Mouse (Mus musculus): ENCODE results near the gene Mfsd4b4. TPM values are rescaled to one million over a fixed set of nuclear protein-coding genes. Genes with fewer than 3 reads are reported as not detected.

Gene Mfsd4b4
- 4.2 TPM for polyA plus RNA-seq (2017; shearing (Covaris generic))

DNA sequence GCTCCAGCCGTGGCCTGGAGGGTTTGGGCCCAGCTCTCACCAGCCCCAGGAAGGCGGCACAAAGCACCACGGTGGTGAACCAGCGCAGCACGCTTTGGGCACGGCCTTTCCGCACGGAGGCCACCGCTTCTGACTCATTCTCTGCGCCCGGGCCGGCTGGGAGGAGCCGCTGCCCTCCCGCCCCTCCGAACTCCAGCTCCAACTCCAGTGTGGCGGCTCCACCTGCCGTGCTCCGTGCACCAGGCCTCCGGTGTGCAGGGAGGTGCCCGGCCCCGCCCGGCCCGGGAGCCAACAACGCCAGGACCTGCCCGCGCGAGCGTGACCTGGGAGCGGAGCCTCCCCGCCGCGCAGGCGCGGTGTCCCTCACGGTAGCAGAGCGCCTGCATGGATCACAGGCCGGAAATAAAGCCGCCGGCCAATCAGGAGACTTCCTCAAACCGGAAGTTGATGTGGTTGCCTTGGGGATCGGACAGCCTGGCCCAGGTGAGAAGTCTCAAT is at the start of gene Mfsd4b4:
TSS of gene Mfsd4b4 (minus strand) at position 365 of the 498 bp plus-strand sequence.

DNA sequence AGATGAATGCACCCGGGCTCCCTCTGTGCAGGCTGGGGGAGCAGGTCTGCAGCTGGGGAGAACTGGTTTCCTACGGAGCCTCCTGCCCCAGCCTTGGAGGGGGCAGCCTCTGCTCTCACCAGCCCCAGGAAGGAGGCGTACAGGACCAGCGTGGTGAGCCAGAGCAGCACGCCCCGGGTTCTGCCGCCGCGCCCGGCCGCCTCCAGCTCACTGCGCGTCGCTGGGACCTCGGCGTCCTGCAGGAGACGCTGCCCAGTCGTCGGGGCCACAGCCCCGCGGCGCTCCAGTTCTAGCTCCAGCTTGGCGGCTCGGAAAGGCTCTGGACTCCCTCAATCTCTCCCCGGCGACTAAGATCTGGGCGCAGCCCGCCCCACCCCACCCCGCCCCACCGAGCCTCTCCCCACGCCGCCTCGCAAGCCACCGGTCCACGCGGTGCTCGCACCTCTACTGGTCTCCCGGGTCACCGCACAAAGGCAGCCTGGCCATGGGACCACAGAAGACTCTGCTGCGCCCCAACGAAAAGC is 27.6 kb upstream of the Mfsd4b4 start, which contains the start of gene Mfsd4b2:
TSS of gene Mfsd4b2 (minus strand) at position 308 of the 524 bp plus-strand sequence.

Other genes with a start within 250 kb of the Mfsd4b4 start
- gene Rev3l, start 167.1 kb downstream of the Mfsd4b4 start, polyA plus RNA-seq (2017; shearing (Covaris generic)), result 20.7 TPM
- gene Mfsd4b2, start 27.7 kb upstream of the Mfsd4b4 start, polyA plus RNA-seq (2017; shearing (Covaris generic)), result not detected
- not detected for gene Mfsd4b3, start 60.9 kb upstream of the Mfsd4b4 start, polyA plus RNA-seq (2017; shearing (Covaris generic))
- gene Mfsd4b5, start 87.4 kb upstream of the Mfsd4b4 start, polyA plus RNA-seq (2017; shearing (Covaris generic)), result 0.17 TPM
- gene Mfsd4b1, start 126.0 kb upstream of the Mfsd4b4 start, polyA plus RNA-seq (2017; shearing (Covaris generic)), result not detected
- gene Slc16a10, start 243.0 kb upstream of the Mfsd4b4 start, polyA plus RNA-seq (2017; shearing (Covaris generic)), result 3.1 TPM